Mouse (Mus musculus) heart, adult 2 months (tissue): ENCODE results near the gene Ppy.

ENCODE experiments used
- CTCF ChIP-seq: fragments of 200-600 bp; IDR thresholded peaks from 2 replicates; pipeline ENCODE4 v1.8.1; 2022; ENCODE audit warnings: antibody characterized with exemption, mild to moderate bottlenecking, moderate library complexity
- EP300 ChIP-seq: fragments of 200-500 bp; IDR thresholded peaks from 2 replicates; pipeline ENCODE4 v1.6.1; 2011; ENCODE audit warnings: low read depth, low read length, control low read depth; ENCODE audit not compliant: insufficient read depth

DNA sequence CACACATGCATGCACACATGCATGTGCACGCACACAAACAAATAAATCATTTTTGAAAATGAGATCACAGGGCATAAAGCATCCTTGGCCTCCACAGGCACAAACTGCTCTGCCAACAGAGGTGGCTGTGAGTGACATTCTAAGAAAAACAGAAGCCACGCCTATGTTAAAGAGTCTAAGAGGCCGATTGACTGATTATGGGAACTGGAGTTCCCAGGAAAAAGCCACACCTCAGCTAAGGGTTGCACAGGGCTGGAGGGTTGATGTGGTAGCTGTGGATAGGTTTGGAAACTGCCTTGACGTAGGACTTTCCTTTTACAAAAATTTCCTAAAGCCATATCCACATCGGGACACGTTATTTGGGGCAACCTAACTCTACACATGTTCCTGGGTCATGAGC lies 16.3 kb upstream of the Ppy start:
- no peak for TF ChIP-seq EP300
- TF ChIP-seq CTCF, result no peak
